Mouse (Mus musculus): Measurements from ENCODE around the gene Gpr12.
"Not testable (repeated sequence)": the region's sequence is repeated elsewhere in the genome, so short reads cannot be mapped to it uniquely, and the experiment has no call there.

Gene Gpr12

DNA sequence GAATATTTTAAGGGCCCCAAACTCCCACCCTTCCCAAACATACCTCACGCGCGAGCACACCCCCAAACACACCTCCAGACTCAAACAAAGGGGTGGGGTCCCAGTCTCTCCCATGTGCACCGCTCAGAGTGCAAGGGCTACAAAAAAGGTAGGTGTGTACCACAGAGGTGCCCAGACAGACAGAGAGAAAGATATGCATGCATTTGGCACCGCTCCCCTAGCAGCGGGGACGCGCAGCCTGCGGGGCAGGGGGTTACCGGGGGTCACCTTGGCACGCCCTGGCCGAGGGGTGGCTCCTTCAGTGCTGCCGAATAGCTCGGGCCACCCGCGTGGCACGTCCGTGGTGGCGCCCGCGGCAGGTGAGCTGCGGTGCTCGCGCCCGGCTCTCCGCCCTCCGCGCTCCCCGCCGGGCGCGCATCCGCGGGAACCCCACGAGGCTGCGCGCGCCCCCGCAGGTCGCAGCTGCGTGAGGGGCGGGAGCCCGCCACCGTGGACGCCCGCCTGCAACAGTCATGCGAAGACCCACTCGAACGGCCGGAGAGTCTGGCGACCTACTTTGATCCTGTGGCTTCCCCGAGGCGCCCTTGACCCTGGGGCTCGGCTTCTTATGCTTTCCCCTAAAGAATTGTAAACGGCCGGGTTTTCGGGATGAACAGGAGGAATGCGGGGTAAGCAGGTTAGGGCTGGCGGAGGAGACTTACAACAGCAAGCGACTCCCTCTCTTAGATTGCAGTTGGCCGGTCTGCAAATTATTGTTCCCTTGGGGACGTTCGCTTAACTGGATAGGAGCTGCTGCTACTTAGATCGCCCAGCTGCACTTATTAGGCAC, at the start of gene Gpr12:
Gene Gpr12 (minus strand): TSS at position 762 of the 829 bp plus-strand sequence.
- DNase-seq = no peak

DNA sequence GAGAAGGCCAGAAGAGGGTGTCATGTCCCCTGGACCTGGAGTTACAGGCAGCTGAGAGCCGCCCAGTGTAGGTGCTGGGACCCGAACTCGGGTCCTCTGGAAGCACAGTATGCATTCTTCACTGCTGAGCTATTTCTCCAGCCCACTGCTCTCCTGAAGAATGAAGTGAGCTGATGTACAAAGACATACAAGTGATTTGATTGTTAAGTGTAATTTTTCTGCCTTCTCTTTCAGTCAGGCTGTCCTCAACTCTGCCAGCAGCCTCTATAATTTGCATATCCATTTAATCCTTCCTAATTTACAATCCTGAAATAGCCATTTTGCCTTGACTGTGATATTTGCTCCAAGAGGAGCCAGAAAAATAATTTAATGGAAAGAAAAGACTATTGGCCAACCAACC, 46.6 kb upstream of the Gpr12 start:
- no peak for DNase-seq

DNA sequence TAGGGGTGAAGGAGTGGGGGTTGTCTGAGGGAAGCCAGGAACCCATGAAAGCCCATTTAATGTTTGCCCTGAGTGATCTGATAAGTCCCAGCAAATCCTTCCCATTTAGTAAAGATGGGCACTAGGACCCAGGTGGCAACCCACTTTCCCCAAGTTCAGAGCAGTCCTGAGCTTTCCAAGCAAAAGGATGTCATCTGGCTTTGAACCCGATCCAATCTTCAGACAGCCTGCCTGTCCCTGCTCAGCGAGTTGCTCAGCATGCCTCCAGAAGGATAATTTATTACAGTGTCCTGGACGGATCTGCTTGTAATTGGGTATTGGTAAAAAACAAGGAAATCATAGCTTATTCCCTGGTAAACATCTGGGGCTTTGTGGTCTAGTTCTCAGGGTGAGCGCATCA, 45.9 kb upstream of the Gpr12 start:
- no peak for DNase-seq

DNA sequence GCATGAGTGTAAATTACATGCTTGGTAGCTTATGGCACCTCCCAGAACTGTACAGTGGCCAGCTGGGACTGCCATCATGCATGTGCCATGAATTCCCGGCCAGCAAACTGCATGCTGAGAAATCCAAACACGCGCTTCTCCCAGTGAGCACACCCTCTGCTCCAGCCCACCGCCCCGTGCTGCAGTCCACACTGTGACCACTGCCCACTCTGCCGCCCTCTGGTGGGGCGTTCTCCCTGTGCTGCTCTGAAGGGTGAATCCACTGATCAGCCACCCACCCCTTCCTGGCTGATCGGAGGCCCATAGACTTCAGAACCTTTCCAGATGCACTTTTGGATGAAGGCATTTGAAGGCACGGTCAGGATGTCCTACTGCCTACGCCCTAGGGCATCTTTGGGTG, 44.6 kb upstream of the Gpr12 start:
- DNase-seq = no peak

DNA sequence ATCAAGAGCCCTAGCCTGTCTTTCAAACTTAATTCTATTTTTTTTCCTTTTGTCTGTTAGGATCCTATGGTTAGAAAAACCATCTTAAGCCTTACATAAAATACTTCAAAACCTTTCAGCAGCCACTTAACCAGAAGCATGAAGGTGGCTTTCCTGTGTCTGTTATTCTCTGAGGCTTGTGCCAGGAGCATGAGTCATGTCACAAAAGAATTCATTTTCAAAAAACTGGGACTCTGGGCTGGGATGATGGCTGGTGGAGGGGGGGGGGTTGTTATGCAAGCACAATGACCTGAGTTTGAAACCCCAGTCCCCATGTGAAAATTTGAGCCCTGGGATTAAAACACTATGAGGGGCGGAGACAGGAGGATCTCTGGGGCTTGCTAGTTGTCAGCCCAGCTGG, 43.8 kb upstream of the Gpr12 start:
- DNase-seq = no peak

DNA sequence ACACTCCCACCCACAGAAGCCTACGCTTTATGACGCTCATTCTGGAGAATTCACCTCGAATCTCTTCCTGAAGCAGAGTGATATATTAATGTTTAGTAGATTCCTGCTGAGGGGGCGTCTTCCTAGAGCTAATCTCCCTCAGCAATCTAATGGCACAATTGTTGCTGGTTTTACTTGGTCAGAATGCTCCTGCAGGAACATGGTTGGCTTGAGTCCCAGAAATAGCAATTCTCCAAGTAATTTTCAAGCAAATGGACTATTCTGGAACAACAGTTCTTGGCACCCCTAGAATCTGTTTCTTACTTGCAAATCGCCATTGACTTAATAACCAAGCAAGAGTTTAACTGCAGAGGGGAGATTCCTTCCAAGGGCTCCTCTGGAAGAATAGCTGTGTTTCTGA, 42.9 kb upstream of the Gpr12 start:
- DNase-seq = no peak

DNA sequence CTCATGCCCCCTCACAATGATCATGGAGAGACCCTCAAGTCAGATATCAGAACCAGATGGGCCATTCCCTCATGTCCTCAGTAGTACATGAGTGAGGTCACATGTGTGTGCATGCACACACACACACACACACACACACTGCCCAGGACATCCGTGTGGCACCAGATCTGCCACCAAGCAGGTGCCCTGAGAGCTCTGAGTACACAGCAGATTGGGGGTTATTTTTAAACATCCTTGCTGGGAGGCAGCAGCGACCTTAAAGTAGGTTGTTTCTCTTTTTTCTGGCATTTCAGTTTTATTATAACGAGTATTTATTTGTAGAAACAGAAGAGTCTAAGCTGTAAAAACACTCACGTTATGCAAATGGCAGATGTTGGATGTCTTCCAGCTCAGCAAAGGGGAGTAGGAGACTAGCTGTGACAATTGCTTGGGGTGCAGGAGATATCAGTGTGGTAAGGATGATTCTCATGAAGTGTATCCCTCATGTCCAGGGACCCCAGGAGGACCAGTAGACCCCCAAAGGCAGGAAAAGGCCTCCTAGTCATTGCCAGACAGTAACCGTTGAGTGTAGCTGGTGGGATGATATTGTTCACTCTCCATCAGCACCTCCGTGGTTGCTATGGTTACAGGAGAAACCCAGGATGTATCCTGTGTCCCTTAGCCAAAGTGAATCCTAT, 40.7 kb upstream of the Gpr12 start:
- no peak for DNase-seq

DNA sequence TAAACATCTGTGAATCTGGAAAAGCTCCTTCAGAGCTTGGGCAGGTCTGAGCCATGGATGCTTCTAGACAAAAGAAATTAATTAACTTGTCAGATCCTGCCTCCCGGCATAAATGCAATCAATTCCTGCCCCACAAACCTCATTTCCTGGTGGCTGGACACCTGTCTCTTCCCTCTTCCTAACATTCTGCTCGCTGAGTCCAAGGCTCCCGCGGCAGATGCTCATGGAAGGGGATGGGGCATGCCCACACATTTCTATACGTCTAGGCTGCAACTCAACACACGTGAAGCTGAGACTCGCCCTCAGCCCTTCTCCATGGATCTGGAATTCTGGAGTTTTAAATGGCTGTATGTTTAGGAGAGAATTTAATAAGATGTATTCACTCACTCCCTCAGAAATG, 26.8 kb upstream of the Gpr12 start:
- no peak for DNase-seq

DNA sequence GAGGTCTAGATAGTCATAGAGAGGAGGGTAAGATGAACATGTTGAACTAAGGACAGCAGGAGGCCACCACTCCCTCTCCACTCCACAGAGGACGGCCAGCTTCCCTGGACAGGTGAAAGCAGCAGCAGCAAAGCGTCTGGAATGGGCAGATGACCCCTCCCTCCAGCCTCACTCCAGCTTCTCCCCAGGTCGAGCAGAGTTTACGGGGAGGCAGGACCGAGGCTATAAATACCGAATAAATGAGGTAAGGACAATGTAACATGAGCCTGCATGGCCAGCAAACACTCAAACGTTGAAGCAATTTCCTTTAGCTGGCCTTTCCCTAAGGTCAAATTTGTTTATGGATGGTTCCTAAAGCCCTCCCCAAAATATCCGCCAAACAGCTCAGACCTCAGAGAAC, 26.0 kb upstream of the Gpr12 start:
- no peak for DNase-seq

DNA sequence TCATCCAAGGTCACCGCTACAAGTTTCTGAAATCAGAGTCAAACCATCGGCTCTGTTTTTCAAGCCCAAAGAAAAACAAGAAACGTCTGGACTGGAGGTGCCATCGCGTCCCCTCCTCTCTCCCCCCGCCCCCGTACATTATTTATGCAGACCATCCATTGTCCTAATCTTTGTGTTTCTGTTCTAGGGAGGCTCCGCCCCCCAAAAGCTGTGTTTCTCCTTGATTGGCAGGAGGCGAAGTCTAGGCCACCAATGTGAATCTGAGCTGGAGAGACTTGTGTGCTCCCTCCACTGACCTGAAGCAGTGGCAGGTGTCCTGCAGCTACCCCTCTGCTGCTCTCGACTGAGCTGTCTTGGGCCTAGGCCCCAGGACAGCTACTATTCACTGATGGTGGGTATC, 24.6 kb upstream of the Gpr12 start:
- no peak for DNase-seq

DNA sequence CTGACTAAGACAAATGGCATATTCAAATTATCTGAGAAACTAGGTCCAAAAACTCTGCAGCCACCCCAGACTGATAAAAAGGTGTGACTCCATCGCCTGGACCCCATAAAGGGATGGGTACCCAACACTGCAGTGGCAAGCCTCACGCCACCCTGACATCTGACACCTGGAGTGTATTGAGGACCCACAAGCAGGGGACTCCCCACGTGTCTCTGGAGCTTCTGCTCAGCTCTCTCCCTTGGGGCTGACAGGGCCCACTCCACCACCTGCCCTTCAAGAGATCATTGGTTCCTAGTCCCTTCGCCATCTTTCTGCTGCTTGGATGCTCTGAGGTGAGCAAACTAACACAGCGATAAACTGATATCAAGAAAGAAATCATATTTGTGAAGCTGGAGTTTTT, 22.8 kb upstream of the Gpr12 start:
- no peak for DNase-seq

DNA sequence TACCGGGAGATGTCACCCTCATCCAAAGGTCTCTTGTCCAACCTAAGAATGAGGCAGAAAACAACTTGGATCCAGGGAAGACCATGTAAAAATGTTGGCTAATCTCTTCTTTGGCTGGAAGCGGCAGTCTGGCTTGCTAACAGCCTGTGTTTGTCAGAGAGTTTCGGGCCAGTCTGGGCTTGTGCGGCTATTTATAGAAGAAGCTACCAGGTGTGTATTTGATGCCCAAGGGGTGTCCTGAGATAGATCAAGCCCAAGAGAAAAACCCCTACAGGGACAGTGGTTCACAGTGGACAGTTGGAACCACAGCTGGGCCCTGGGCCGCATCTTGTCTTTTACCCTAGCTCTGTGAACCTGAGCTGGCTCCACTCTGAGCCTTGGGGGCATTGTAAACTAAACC, 21.9 kb upstream of the Gpr12 start:
- no peak for DNase-seq

DNA sequence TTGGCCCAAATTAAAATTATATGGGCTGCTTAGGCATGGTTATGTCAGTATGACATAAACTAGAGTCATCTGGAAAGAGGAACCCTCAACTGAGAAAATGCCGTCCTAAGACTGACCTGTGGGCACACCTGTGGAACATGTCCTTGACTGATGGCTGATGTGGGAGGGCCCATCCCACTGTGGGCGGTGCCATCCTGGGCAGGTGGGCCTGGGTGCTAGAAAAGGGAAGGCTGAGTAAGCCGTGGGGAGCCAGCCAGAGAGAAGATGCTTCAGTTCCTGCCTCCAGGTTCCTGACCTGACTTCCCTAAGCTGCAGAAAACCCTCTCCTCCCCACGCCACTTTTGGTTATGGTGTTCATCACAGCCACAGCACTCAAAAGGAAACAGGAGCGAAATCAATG, 21.2 kb upstream of the Gpr12 start:
- DNase-seq = no peak

DNA sequence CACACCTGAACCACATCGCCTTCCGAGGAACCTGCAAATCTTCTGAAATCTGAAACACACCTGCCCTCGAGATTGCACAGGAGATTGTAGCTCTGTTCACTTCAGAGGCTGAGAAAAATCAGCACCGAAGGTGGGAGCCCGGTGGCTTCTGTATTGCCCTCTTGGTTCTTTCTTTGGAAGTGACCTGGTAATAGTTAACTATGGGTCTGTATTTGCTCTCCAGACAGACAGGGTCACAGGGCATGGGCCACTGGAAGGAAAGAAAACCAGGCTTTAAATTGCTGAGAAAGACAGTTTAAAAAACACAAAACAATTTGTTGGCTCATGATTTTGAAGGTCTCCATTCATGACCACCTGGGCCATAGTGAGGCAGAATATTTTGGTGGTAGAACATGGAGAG, 14.9 kb upstream of the Gpr12 start:
- DNase-seq = peak; percentile 11 to 19

DNA sequence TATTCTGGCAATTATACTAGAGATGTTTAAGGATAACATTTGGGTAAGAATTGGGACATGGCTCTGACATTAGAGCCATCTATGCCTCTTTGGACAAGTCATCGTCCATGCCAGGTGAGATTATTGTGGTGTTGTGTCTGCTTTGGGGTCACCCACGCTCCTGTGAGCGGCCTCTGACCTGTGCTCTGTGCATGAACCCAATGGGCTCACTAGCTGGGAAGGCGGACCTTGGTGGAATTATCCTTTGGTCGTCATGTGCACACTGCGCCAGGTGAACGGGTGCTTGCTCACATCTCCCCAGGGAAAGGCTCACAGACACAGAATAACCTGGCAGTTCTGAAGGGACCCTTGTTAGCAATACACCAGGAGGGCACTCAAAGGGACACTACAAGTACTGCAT, 14.2 kb upstream of the Gpr12 start:
- DNase-seq = not testable (repeated sequence)

DNA sequence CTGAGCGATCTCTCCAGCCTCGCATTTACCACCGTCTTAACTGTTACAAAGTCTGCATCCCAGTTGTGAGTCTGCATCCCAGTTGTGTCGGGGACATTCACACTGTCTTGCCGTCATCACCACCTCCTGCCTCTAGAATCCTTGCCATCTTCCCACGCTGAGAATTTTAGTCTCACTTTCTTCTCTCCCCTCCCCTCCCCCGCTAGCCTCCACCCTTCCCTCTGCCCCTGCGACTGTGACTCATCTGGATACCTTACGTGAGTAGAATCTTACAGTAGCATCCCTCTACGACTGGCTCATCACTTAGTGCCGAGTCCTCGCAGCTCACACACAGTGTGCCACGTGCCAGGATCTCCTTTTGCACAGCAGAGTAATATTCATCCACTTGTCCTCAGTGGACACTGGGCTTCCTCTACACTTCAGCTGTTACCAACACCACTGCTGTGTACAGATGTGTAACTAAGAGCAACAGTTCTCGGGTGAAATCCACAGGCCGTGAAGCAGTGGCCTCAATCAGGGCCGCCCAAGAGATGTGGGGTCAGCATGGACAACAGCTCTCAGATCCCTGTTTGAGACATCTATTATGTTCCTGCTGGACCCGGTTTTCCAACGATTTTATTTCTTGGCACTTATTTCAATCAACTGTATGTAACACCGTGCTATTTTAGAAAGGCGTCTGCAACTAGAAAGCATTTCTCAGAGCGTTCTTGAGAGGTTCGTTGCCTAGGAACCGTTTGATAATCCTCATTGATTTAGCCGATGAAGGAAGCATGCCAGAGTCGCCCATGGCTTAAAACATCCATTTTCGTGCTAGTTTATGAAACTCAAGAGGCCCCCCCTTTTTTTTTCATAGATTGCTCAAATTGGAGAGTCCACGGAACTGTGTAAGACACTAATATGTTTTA, 13.4 kb upstream of the Gpr12 start:
- no peak for DNase-seq

DNA sequence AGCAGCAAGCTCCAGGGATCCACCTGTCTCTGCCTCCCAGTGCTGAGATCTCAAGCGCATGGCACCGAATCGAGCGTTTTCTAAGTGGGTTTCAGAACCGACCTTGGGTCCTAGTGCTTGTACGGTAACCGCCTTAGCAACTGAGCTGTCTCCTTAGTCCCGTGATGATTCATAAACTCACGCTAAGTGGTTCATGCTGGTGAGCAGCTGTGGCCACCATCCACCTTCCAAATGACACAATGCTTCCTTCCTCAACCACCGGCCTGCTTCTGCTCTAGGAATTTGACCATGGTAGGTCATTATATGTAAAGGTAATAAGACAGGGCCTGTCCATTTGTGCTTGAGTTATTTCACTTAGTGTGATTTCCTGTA, 12.4 kb upstream of the Gpr12 start:
- no peak for DNase-seq

DNA sequence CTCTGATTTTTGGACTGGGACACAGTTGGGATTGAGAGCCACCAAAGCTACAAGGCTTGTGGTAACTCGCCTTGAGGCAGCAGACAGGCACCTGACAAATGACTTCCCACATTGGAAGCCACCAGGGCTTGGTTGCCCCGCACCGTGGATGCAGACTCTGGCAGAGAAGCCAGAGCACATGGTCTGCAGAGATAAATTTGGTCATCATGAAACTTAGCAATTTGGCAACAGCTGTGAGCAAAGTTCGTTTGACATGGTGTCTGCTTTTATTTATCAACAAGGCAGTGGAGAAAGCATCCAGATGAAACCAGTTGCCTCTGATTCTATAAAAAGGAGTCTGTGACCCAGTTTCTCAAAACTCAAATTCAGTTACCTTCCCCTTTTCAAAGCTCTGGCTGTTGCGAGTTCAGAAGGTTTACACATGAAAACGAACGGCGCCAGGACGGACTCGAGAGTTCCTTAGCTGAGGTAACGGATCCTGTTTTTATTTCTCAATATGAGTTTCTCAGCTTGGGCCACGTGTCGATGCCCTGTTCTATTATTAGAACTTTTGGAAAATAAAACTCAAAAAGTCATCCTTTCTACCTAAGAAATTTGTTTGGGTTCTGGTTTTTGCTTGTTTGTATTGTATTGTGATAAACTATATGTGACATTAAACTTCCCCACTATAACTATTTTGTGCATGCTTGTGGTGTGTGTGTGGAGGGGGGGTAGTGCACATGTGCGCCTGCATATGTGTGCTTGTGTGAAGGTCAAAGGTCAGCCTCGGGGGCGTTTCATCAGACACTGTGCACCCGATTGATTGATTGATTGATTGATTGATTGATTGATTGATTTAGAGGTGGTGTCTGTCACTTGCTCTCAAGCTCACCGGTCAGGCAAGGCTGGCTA, 11.8 kb upstream of the Gpr12 start:
- no peak for DNase-seq

DNA sequence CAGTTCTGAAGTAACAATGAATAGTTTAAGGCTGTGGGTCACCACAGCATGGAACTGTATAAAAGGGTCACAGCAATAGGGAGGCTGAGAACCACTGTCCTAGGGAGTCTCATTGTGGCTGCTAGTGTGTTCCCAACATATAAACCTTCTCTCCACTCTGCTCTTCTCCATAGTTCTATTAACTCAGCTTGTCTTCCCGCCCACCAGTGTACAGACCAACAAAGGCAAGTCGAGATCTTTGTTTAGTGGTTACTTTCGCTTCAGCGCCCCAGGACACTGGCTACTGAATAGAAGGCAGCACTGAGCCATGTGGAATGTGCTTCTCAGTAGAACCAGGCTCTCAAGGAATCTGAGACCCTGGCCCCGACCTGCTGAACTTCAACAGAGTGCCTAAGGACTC, 7.5 kb upstream of the Gpr12 start:
- no peak for DNase-seq

DNA sequence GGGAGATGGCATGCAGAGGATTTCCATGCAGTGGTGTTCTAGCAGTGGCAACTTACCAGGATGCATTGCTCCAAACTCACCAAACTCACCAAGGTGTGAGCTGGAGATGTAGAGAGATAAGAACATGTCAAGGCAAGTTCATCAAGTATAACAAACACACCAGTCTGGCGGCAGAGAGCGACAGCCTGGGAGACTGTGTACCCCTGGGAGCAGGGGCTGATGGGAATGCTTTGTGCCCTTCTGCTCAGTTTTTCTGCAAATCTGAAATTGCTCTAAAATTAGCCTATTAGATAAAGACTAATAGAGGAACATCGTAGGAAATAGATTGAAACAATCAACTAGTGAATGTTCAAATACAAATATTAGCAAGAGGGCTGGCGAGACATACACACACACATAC, 6.6 kb upstream of the Gpr12 start:
- DNase-seq = no peak

DNA sequence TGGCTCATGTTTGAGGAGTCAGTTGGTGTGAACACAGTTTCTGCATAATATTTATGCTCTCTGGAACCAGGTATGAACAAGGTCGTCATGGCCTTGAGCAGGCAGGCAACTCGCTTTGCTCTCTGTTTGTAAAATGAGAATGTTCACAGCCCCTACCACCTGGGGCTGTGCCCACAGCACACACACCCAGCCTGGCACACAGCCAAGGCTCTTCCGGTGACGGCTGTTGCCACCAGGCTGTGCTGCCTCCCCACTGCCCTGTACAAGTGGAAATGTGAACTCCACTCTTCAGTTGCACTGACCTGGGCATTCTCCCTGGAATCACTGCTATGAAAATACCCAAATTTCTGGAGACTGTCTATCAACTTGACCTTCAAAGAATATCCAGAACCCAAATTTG, 5.9 kb upstream of the Gpr12 start:
- no peak for DNase-seq

DNA sequence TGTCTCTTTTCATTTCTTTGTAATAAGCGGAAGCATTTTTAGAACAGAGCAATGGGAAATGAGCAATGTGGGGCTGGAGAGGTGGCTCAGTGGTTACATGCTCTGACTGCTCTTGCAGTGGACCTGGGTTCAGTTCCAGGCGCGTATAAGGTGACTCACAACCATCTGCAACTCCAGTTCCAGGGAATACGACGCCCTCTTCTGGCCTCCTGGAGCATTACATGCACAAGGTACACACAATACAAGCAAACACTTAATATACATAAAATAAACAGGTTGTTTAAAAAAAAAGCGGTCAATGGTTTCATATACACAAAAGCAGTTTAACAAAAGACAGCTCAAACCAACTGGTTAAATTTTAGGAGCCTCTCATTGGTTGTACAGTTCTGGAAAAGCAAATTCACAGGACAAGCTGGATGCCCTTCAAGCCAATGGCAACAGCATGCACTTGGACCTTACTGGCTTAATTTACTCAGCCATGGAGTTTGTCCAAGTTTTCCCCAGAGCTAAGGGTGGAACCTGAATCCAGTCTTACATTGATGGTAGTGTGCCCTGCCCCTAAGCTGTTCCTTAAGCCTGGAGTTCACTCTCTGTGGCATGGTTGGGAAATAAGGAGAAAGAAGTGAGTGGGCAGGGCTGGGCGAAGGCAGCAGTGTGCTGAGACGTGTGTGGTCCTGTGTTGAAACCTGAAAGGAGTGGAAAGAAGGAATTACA, 1.5 kb upstream of the Gpr12 start:
- DNase-seq = no peak
